Mouse (Mus musculus) layer of hippocampus, adult 18-20 months (tissue): ENCODE measurements around the gene 3110082I17Rik. TPM values are rescaled to one million over a fixed set of nuclear protein-coding genes. Genes with fewer than 3 reads are reported as not detected.

Source experiments
- DNase-seq, 2 experiments: peaks; one replicate each; pipeline ENCODE4 v3.0.0; 2022; ENCODE audit warnings: low spot score in 2 of 2
- total RNA-seq, 2 experiments: library from RNA; stranded (reverse); gene quantifications; 2 replicates each; pipeline ENCODE4 v1.2.3; 2021

The 3110082I17Rik gene
- total RNA-seq, 2 experiments from 2014 or later: 14.6 to 15.7 TPM

DNA sequence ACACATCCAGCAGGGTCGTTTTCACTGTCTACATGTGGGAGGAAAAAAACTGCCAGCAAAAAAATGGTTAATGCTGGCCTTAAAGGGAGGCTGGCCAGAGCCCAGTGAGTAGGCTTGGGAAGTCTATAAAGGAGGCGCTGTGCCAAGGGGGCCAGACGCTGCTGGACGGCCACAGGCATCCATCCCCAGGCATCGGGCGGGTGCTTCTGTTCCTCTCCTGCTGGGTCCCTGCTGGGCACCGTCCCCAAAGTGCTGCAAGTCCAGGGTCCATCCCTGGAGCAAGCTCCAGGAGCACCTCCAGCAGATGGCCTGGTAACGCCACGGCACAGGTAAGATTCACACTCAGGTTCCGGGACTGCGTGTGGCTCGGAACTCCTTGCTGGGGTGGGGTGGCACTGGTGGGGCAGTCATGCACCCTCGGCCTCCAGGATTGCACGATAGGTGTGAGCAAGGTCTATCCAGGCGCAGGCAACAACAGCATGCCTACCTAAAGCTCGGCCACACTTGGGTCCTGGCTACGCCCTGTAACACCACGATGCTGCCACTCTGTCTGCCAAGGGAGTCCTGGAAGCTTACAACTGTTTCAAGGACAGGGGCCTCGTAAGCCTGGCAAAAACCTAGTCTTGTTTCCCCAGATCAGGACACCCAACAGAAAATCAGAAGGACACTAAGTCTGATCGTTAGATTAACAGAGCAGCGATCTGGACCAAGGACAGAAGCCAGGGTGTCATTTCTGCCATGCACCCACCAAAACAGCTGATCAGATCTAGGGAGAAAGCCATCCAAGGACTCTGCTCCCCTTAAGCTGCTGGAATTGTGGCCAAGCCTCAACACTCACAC is 37.1 kb downstream of the 3110082I17Rik start, which contains the start of gene Gper1:
Gene Gper1 (plus strand): TSS at position 126 of the 840 bp plus-strand sequence.
- DNase-seq: no peak

GRCm38 (mm10) chr5:139418633-139419032 is 41.7 kb downstream of the 3110082I17Rik start:
- no peak for DNase-seq

GRCm38 (mm10) chr5:139418110-139418509 is 42.2 kb downstream of the 3110082I17Rik start:
- DNase-seq: no peak

DNA sequence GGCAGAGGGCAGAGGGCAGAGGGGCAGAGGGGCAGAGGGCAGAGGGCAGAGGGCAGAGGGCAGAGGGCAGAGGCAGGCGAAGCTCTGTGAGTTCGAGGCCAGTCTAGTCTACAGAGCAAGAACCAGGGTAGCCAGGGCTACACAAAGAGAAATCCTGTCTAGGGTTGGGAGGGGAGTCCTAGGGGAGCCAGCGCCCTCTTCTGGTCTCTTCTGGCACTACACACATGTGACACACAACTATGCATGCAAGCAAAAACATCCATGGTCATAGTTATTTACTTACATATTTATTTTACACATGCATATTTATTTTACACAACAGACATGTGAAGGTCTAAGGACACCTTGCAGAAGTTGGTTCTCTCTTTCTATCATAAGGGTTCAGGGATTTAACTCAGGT is 42.8 kb downstream of the 3110082I17Rik start:
- DNase-seq: no peak

- no peak for DNase-seq
Measured at GRCm38 (mm10) chr5:139416942-139417341, 43.4 kb downstream of the 3110082I17Rik start.

DNA sequence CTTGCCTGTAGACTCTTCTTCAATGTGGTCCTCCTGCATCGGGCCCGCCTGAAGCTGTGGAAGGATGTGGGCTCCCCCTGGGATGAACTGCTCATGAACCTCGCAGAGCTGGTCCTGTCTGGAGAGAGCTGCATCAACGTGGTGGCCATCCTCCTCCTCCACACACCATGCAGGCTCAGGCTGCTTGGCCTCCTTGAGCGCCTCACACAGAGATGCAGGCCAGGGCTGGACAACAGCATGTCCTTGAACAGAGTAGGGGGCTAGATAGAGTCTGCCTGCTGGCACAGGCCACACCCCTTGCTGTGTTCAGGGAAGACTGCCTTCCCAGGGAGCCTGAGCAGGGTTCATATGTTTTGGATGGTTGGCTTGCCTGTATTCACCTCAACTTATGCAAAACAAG is 45.3 kb downstream of the 3110082I17Rik start:
- no peak for DNase-seq

DNA sequence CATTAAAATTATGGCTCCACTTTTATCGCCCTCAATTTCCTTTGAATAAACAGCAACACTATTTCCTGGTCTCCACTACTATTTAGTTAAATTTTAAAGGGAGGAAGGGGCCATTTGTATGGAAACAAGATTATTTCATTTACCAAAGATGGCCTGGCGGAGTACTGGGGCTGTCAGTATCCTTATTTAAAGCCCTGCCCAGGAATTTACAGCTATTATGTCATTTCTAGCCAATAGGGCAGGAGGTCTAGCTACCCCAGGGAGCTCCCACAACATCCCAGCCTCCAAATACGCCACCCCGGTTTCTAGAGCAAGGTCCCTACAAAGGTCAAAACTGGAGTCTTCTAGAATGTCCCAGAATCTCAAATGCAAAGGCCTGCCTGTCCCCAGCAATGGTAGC is 46.8 kb downstream of the 3110082I17Rik start:
- no peak for DNase-seq

GRCm38 (mm10) chr5:139411665-139412314 is 48.5 kb downstream of the 3110082I17Rik start:
- DNase-seq: no peak

- no peak for DNase-seq
Measured at GRCm38 (mm10) chr5:139411117-139411516, 49.2 kb downstream of the 3110082I17Rik start.

- DNase-seq: no peak
Measured at GRCm38 (mm10) chr5:139410056-139410455, 50.3 kb downstream of the 3110082I17Rik start.

DNA sequence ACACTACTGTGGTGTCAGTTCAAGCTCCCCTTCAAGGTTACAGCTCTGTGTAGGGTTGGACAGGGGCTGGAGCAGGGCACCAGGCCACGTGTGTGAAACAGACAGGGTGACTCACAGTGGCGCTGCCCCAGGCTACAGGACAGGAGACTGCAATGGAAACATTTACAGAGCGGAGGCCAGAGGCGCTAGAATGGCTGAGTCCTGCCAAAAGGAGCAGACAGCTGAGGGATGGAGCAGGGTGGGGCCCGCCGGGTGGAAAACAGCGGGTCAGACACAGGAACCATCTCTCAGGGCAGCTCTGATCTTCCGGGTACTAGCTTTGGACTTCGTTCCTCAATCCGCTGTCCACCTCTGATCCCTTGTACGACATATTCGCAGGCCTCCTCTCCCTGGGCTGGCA is 50.9 kb downstream of the 3110082I17Rik start:
- no peak for DNase-seq

DNA sequence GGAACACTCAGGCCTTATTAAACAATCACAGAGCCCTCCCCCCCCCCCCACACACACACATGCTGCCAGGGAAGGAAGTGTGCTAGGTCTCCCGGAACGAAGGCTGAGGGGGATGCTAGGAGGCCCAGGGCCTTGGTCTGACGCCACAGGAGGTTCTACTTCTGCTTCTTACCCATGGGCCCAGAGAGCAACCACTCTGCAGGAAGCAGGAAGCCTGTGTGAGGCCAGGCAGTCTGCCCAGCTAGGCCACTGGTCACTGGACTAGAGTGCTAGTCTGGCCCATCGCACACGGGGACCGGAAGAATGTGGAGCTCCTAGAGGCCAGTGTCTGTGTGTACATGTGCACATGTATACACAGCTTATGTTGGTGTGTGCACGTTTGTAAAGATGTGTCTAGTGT is 51.8 kb downstream of the 3110082I17Rik start:
- DNase-seq: no peak

DNA sequence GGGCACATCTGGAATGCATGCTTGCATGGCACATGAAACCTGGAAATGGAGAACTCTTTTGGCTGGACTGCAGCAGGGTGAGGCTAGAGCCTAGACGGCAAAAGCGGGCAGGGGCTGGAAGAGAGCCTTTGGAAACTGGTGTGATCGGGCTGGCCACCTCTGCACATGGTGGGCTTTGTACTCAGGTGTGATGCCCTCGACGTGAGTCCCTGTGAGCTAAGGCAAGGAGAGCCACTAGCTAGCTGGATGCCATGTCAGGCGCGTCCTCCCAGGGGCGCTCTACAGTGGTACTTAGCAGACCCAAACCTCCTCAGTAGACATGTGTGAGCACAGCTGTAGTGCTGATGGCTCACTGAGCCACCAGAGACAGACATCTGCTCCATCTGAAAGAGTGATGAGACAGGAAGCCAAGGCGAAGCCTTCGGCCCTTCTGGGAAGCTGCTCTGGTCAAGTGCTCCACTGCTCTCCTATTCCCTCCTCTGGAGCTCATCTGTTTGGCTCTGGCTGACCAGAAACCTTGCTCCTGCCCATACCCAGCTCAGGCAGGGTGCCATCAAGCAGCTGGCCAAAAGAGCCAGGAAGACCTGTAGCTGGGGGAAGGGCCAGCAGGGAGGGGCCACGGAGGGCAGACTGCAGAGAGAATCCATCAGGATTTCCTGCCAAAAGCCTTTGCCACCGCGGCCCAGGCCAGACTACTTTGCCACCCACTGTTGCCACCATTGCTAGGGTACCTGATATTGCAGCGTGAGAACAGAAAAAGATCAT is 53.0 kb downstream of the 3110082I17Rik start:
- DNase-seq: no peak

GRCm38 (mm10) chr5:139405953-139406352 is 54.4 kb downstream of the 3110082I17Rik start:
- DNase-seq: no peak

DNA sequence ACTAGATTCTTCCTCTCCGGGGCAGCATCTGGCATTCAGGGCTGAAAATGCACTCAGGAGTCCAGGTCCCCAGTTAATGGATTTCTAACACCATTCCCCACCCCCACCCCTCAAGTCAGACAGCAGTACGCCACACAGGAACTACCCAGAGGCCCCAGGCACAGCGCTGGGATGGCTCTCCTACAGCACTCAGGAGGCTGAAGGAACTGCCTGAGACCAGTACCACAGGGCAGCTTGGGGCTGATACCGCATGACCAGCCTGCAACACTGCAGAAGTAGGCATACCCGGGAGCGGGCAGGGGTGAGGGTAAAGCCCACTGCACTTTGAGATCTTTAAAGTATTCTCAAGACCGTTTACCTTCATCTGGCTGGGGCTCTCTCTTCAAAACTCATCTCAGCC is 54.8 kb downstream of the 3110082I17Rik start:
- no peak for DNase-seq

DNA sequence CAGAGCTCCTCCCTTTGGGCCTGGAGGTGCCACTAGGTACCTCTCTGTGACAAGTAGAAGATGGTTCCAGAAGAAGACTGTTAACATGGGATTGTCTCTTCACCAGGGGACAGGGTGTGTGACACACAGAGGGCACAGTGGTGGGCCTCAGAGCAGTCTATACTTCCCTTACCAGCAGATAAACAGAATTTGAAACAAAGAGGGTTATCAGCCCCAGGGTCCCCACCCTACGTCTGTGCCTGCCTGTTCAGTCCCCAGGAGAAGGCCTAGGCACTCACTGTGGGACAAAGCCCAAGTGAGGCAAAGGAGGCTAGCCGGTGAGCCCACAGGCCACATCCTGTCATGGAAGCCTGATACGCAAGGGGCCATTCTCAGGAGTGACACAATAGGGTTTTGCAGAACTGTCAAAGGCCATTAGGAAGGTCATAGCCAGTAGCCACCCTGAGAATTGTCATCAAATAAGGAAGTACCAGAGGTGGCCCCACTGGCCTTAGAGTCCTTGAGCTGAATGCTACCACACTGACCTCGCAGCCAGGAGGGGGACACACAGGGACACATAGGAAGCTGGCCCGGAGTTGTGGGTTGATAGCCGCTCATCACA is 55.4 kb downstream of the 3110082I17Rik start, which contains the start of gene C130050O18Rik:
Gene C130050O18Rik (plus strand): TSS at position 480 of the 601 bp plus-strand sequence.
- DNase-seq: no peak

DNA sequence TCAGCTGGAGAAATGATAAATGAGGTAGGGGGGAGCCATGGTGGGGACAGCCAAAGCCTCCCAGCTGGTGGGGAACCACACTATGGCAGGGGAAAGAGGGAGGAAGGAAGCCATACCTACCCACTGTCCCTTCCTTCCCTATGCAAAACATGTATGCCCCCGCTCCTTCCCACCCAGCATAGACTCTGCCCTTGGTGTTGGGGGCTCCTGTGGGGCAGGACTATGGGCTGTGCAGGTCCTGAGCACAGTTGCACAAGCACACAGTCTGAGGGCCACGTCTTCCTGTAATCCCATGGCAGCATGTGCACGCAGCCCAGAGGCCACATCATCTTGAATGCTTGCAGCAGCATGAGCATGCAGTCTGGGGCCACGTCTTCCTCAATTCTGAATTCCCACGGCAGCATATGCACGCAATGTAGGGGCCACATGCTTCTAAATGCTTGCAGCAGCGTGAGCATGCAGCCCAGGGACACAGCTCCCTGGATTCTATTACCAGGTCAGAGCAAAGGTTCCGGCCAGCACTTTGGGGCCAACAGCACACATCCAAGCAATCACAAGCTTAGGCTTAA is 56.6 kb downstream of the 3110082I17Rik start:
- no peak for DNase-seq

DNA sequence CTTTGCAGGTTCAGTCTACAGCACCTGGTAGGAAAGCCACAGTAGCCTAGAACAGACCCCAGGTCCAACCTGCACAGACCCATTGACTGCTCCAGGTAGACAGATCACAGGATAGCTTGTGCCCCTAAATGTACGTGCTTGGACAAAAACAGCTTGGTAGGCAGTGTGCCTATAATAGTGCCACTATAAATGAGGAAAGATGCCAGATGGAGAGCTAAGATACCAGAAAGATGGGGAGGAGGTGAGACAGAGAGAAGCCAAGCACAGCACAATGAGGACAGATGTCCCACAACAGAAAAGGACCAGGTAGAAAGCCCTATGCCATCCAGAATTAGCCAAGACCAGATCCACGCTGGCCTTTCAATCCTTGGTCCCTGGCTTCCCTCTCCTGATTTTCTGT is 58.2 kb downstream of the 3110082I17Rik start:
- DNase-seq: no peak

GRCm38 (mm10) chr5:139399991-139400390 is 60.3 kb downstream of the 3110082I17Rik start:
- no peak for DNase-seq

GRCm38 (mm10) chr5:139398786-139399185 is 61.5 kb downstream of the 3110082I17Rik start:
- DNase-seq: no peak
